Mouse (Mus musculus) neural tube, embryonic 15.5 days (tissue): ENCODE results near the gene Zc3h7b. TPM values are rescaled to one million over a fixed set of nuclear protein-coding genes. Genes with fewer than 3 reads are reported as not detected.
A peak's percentile ranks its signal among the peaks of the same experiment; 100 is the strongest.
"Not testable (repeated sequence)": the region's sequence is repeated elsewhere in the genome, so short reads cannot be mapped to it uniquely, and the experiment has no call there.

Experiments used
- ATAC-seq: fragments of 200-750 bp; cut with Nextera tagmentation; 2 replicates; pipeline ENCODE4 v1.8.0; 2017; ENCODE audit warnings: mild to moderate bottlenecking, moderate TSS enrichment, moderate library complexity; ENCODE audit not compliant: low FRiP score
- H3K27ac ChIP-seq: fragments of 300-500 bp; sonication (generic); replicated peaks from 2 replicates; pipeline ENCODE4 v1.5.1; 2015; ENCODE audit warnings: mild to moderate bottlenecking, inconsistent platforms
- H3K27me3 ChIP-seq: fragments of 300-500 bp; sonication (generic); replicated peaks from 2 replicates; pipeline ENCODE4 v1.6.1; 2015; ENCODE audit warnings: inconsistent platforms
- H3K36me3 ChIP-seq: fragments of 300-500 bp; sonication (generic); 2 replicates; pipeline ENCODE4 v1.6.1; 2015; ENCODE audit warnings: inconsistent platforms
- H3K4me1 ChIP-seq: fragments of 300-500 bp; sonication (generic); 2 replicates; pipeline ENCODE4 v1.6.1; 2015; ENCODE audit warnings: inconsistent platforms
- H3K4me2 ChIP-seq: fragments of 300-500 bp; sonication (generic); 2 replicates; pipeline ENCODE4 v1.6.1; 2015; ENCODE audit warnings: inconsistent platforms, mild to moderate bottlenecking, moderate library complexity
- H3K4me3 ChIP-seq: fragments of 300-500 bp; sonication (generic); replicated peaks from 2 replicates; pipeline ENCODE4 v1.5.1; 2015; ENCODE audit warnings: mild to moderate bottlenecking, inconsistent platforms
- H3K9ac ChIP-seq: fragments of 300-500 bp; sonication (generic); replicated peaks from 2 replicates; pipeline ENCODE4 v1.6.1; 2015; ENCODE audit warnings: mild to moderate bottlenecking, inconsistent platforms
- H3K9me3 ChIP-seq: fragments of 300-500 bp; sonication (generic); replicated peaks from 2 replicates; pipeline ENCODE4 v1.6.1; 2016; ENCODE audit warnings: inconsistent platforms
- WGBS: fragments of 180-500 bp; shearing (Covaris S2); methylation state at CpG from one replicate; pipeline ENCODE4 v1.1.7; 2015; ENCODE audit warnings: mixed read lengths; 5-methylcytosine and 5-hydroxymethylcytosine counted together
- polyA plus RNA-seq: library from polyadenylated mRNA; unstranded; fragments of >200 nt; fragmentation: Nextera tagmentation; extraction: Ambion mirVana; gene quantifications from 2 replicates; pipeline ENCODE4 v1.2.1, GENCODE M21; 2015

Gene Zc3h7b
- 41.7 and 41.9 TPM in 2 replicates for polyA plus RNA-seq

GRCm38 (mm10) chr15:81744992-81745600, at the start of gene Zc3h7b, which contains the start of gene Rangap1:
Zc3h7b (plus strand) TSS chr15:81745057.
Rangap1 (minus strand) TSS chr15:81745530.
- Histone ChIP-seq H3K4me3 (peak within 1 kb of the TSS; percentile 96), H3K4me2 (peak within 1 kb of the TSS; percentile 79), H3K36me3 (no peaks in the 10 kb centered on the region), H3K9ac (peak within 1 kb of the TSS; percentile 96), H3K27me3 (no peaks in the 10 kb centered on the region), H3K27ac (peak within 1 kb of the TSS; percentile 92), H3K4me1 (peaks cover 30% of the 10 kb centered on the region), H3K9me3 (no peaks in the 10 kb centered on the region)
- peak; percentile 79 for ATAC-seq
- under 1% methylated on average over 61 of the region's 65 CpGs for WGBS

- Histone ChIP-seq H3K4me3 (no peak within 1 kb of the TSS), H3K4me2 (peak within 1 kb of the TSS; percentile 4), H3K9me3 (no peaks in the 10 kb centered on the region), H3K27ac (no peak within 1 kb of the TSS), H3K27me3 (peaks cover 28% of the 10 kb centered on the region), H3K36me3 (no peaks in the 10 kb centered on the region), H3K4me1 (peaks cover 26% of the 10 kb centered on the region), H3K9ac (no peak within 1 kb of the TSS)
- ATAC-seq, result peak; percentile 43; the same call in 1 of the 2 replicates
- 53% methylated on average over 7 of the region's 7 CpGs for WGBS
These were observed 47.7 kb upstream of the Zc3h7b start, which contains the start of gene Chadl for GRCm38 (mm10) chr15:81697175-81697574. Chadl (minus strand) TSS chr15:81697287.

GRCm38 (mm10) chr15:81697847-81698246, 47.0 kb upstream of the Zc3h7b start:
- no peak for ATAC-seq
- Histone ChIP-seq H3K36me3 (no peaks in the 10 kb centered on the region), H3K4me3 (no peak overlapping the region), H3K9ac (no peak overlapping the region), H3K4me2 (no peak overlapping the region), H3K4me1 (peaks cover 23% of the 10 kb centered on the region), H3K9me3 (no peaks in the 10 kb centered on the region), H3K27ac (no peak overlapping the region), H3K27me3 (peaks cover 21% of the 10 kb centered on the region)
- 56% methylated on average over 3 of the region's 3 CpGs for WGBS

GRCm38 (mm10) chr15:81698532-81698931, 46.3 kb upstream of the Zc3h7b start:
- peaks cover 16% of the 10 kb centered on the region; the same call in 1 of the 2 replicates for H3K27me3 ChIP-seq
- no peak overlapping the region for H3K4me3 ChIP-seq
- no peaks in the 10 kb centered on the region for H3K9me3 ChIP-seq
- H3K9ac ChIP-seq, result no peak overlapping the region
- peaks cover 3% of the 10 kb centered on the region; the same call in 1 of the 2 replicates for H3K36me3 ChIP-seq
- ATAC-seq, result no peak
- H3K27ac ChIP-seq, result no peak overlapping the region
- no peak overlapping the region for H3K4me2 ChIP-seq
- 64% methylated on average over 2 of the region's 2 CpGs for WGBS
- peaks cover 16% of the 10 kb centered on the region for H3K4me1 ChIP-seq

- H3K27me3 ChIP-seq, result peaks cover 10% of the 10 kb centered on the region; the same call in 1 of the 2 replicates
- no peaks in the 10 kb centered on the region for H3K9me3 ChIP-seq
- H3K27ac ChIP-seq, result no peak overlapping the region
- no peak overlapping the region for H3K4me2 ChIP-seq
- H3K9ac ChIP-seq, result no peak overlapping the region
- H3K4me3 ChIP-seq, result no peak overlapping the region
- 69% methylated on average over 2 of the region's 2 CpGs for WGBS
- ATAC-seq, result no peak
- H3K4me1 ChIP-seq, result peaks cover under 1% of the 10 kb centered on the region; the same call in 1 of the 2 replicates
- peaks cover 18% of the 10 kb centered on the region for H3K36me3 ChIP-seq
These were observed 44.7 kb upstream of the Zc3h7b start for GRCm38 (mm10) chr15:81700161-81700560.

DNA sequence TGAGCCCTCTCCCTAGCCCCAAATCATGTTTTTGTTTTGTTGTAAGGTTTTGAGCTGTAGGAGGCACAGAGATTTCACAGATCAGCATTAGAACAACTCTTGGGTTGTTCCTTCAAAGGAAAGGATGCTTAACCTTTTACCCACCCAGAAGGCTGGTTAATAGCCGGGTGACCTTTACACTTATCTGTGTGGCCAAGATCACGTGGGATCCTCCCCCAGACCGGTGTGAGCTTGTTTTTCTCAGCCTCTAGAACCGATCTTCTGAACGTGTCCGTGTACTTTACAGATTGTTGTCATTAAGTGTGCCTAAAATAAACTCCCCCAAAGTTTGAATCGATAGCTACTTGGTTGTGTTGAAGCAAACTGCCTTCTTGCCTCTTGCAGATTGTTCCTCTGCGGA, 44.3 kb upstream of the Zc3h7b start:
- no peak for ATAC-seq
- H3K4me3 ChIP-seq, result no peak overlapping the region
- no peak overlapping the region for H3K9ac ChIP-seq
- no peaks in the 10 kb centered on the region for H3K4me1 ChIP-seq
- peaks cover 23% of the 10 kb centered on the region for H3K36me3 ChIP-seq
- no peaks in the 10 kb centered on the region for H3K9me3 ChIP-seq
- H3K4me2 ChIP-seq, result no peak overlapping the region
- 83% methylated on average over 8 of the region's 8 CpGs for whole genome bisulfite sequencing
- no peak overlapping the region for H3K27ac ChIP-seq
- H3K27me3 ChIP-seq, result peaks cover 8% of the 10 kb centered on the region; the same call in 1 of the 2 replicates

DNA sequence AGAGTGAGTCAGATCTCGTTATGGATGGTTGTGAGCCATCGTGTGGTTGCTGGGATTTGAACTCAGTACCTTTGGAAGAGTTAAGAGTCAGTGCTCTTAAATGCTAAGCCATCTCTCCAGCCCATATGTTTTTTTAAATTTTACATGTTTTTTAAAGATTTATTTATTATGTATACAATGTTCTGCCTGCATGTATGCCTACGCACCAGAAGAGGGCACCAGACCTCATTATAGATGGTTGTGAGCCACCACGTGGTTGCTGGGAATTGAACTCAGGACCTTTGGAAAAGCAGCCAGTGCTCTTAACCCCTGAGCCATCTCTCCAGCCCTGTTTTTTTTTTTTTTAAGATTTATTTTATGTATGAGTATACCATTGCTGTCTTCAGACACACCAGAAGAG, 43.5 kb upstream of the Zc3h7b start:
- H3K9ac ChIP-seq, H3K4me1 ChIP-seq, H3K4me3 ChIP-seq, H3K4me2 ChIP-seq, H3K9me3 ChIP-seq, ATAC-seq, H3K27me3 ChIP-seq, H3K27ac ChIP-seq: not testable (repeated sequence)
- 77% methylated on average over 4 of the region's 4 CpGs for WGBS
- peaks cover 30% of the 10 kb centered on the region for H3K36me3 ChIP-seq

DNA sequence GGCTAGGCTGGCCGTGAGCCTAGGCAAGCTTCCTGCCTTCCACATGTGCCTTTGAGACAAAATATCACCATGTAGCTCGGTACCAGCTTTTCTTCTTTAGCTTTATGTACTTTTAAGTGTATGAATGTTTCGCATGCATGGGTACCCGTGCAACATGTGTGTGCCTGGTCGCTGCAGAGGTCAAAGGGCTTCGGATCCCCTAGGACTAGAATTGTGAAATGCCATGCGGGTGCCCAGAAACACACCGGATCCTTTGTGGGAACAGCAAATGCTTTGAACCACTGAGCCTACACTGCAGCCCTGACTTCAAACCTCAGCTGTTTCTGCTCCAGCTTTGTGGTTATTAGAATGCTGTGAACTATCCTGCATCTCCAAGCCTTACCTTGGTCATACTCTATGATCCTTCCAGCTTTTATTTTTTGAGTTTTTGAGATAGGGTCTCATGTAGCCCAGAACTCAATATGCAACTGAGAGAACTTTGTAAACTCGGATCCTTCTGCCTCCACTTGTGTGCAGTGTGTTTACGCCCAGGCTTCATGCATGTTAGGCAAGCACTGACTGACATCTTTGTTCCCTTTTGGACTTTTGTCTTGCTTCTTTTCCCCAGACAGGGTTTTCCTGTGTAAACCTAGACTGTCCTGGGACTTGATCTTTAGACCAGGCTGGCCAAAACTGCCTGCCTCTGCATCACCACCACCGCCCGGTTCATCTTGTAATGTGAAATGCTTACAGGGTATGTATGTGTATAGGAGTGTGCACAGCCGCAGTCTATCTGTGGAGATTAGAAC, 42.4 kb upstream of the Zc3h7b start:
- H3K9ac ChIP-seq, result no peak overlapping the region
- no peaks in the 10 kb centered on the region for H3K4me1 ChIP-seq
- no peak for ATAC-seq
- 87% methylated on average over 13 of the region's 13 CpGs for WGBS
- peaks cover 37% of the 10 kb centered on the region for H3K36me3 ChIP-seq
- no peak overlapping the region for H3K27ac ChIP-seq
- H3K9me3 ChIP-seq, result no peaks in the 10 kb centered on the region
- no peak overlapping the region for H3K4me3 ChIP-seq
- no peak overlapping the region for H3K4me2 ChIP-seq
- H3K27me3 ChIP-seq, result no peaks in the 10 kb centered on the region

- Histone ChIP-seq H3K4me2 (no peak overlapping the region), H3K27ac (no peak overlapping the region), H3K9me3 (no peaks in the 10 kb centered on the region), H3K27me3 (no peaks in the 10 kb centered on the region), H3K4me1 (no peaks in the 10 kb centered on the region), H3K9ac (no peak overlapping the region), H3K36me3 (peaks cover 43% of the 10 kb centered on the region), H3K4me3 (no peak overlapping the region)
- 82% methylated on average over 3 of the region's 3 CpGs for WGBS
- no peak for ATAC-seq
These were observed 41.8 kb upstream of the Zc3h7b start for GRCm38 (mm10) chr15:81703094-81703489.

DNA sequence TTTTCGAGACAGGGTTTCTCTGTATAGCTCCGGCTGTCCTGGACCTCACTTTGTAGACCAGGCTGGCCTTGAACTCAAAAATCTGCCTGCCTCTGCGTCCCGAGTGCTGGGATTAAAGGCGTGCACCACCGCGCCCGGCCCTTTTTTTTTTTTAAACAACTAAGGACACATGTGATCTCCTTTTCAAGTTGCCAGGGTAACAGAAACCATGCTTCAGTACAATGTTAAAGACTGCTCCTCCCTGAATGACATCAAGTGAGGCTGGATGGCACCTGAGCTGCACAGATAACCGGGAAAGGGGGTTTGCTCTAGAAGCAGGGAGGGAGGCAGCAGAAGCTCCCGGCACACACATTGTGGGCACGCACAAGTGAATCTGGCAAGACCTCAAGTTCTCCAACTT, 35.9 kb upstream of the Zc3h7b start:
- 91% methylated on average over 11 of the region's 11 CpGs for WGBS
- Histone ChIP-seq H3K36me3 (peaks cover 89% of the 10 kb centered on the region), H3K9me3 (no peaks in the 10 kb centered on the region), H3K27ac (no peak overlapping the region), H3K9ac (no peak overlapping the region), H3K4me2 (no peak overlapping the region), H3K4me1 (no peaks in the 10 kb centered on the region), H3K4me3 (no peak overlapping the region), H3K27me3 (no peaks in the 10 kb centered on the region)
- ATAC-seq, result no peak

DNA sequence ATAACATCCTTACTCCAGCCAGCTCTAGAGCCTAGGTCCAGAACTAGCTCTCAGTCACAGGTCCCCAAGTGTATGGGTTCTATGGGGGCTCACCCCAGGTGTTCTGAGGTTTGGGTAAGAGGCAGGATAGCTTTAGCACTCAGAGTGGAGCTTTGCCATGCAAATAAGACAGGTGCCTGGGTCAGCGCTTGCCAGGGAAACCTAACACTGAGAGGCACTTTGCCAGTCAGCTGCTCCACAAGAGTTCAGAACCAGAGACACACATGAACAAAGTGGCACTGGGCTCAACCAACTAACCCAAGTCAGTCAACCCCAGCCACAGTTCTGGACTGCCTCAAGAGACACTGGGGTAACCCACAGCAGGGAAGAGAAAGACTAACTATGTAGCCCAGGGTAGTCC, 35.2 kb upstream of the Zc3h7b start:
- no peak for ATAC-seq
- no peak overlapping the region for H3K9ac ChIP-seq
- H3K4me1 ChIP-seq, result no peaks in the 10 kb centered on the region
- WGBS, result 100% methylated on average over 1 of the region's 1 CpGs
- no peaks in the 10 kb centered on the region for H3K27me3 ChIP-seq
- no peak overlapping the region for H3K4me2 ChIP-seq
- H3K4me3 ChIP-seq, result no peak overlapping the region
- peaks cover 84% of the 10 kb centered on the region for H3K36me3 ChIP-seq
- H3K9me3 ChIP-seq, result no peaks in the 10 kb centered on the region
- no peak overlapping the region for H3K27ac ChIP-seq

DNA sequence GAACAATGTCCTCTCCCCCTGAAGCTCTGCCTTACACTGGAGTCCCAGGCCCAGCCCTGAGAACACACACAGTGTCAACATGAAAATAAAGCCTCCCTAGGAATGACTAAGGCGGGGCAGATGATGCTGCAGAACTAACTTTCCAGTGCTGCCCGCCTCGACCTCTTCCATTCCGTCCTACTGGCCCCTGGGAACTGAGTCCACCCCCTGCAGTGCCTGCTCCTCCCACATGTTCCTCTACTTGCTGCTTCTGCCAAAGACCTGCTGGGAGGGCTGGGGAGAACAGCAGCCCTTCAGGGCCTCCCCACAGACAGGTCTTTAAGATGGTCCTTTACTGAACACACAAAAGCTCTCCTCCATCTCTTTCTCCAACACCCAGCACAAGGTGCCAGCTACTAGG, 34.1 kb upstream of the Zc3h7b start:
- Histone ChIP-seq H3K36me3 (peaks cover 82% of the 10 kb centered on the region), H3K27me3 (no peaks in the 10 kb centered on the region), H3K4me2 (no peak overlapping the region), H3K9ac (no peak overlapping the region), H3K4me1 (no peaks in the 10 kb centered on the region), H3K9me3 (no peaks in the 10 kb centered on the region), H3K4me3 (no peak overlapping the region), H3K27ac (no peak overlapping the region)
- ATAC-seq, result no peak
- WGBS, result 66% methylated on average over 4 of the region's 4 CpGs
